Mouse (Mus musculus): ENCODE data around the gene Six1. TPM values are rescaled to one million over a fixed set of nuclear protein-coding genes. Genes with fewer than 3 reads are reported as not detected.

The Six1 gene
- polyA plus RNA-seq, 1 experiment from 2014 or later, result 0.58 TPM

DNA sequence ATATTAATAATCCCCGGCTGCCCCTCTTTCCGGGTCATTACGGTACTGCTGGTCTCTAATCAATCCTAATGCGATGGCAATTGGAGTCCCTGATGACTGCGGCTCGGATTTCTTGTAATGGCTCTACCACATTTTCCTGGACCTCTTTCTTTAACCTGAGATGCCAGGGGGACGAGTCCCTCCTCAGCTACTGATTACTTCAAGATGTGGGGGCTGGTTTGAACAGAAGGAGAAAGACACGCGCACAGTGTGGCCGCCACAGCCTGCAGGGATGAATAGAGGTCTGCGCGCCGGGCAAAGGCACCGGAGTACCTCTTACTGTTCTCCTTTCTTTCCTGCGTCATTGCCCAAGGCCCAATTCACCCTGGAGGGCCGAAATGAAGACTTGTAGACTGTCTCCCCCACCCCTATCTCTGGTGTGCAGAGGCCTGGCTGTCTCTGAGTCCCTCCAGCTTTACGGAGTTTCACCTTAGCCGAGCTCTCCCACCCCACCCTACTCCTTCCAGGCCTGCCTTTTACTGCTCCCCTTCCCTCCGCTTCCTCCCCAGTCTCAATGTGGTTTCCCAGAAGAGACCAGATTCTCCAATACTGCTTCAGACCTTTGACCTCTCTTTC is 1.5 kb downstream of the Six1 start:
- H3K4me1 ChIP-seq (ENCODE audit: control insufficient read depth, insufficient read depth, low read depth, low read length), result no peaks in the 10 kb centered on the region; the same call in 1 of the 2 replicates
- no peaks in the 10 kb centered on the region for H3K9me3 ChIP-seq (ENCODE audit: control insufficient read depth, low read length)
- H3K9ac ChIP-seq (ENCODE audit: low read depth, low read length), result no peak overlapping the region
- ATAC-seq, result no peak
- H3K27me3 ChIP-seq (replicated peaks; ENCODE audit: control insufficient read depth, insufficient read depth, low read length), result peaks cover 72% of the 10 kb centered on the region
- H3K4me3 ChIP-seq (ENCODE audit: low read length), result no peak overlapping the region
- H3K36me3 ChIP-seq (ENCODE audit: control insufficient read depth, insufficient read depth, low read length), result no peaks in the 10 kb centered on the region
- no peak overlapping the region for H3K4me2 ChIP-seq (ENCODE audit: low read length)
- no peak overlapping the region for H3K27ac ChIP-seq (ENCODE audit: low read depth, low read length)
- 3% methylated on average over 19 of the region's 19 CpGs for WGBS

DNA sequence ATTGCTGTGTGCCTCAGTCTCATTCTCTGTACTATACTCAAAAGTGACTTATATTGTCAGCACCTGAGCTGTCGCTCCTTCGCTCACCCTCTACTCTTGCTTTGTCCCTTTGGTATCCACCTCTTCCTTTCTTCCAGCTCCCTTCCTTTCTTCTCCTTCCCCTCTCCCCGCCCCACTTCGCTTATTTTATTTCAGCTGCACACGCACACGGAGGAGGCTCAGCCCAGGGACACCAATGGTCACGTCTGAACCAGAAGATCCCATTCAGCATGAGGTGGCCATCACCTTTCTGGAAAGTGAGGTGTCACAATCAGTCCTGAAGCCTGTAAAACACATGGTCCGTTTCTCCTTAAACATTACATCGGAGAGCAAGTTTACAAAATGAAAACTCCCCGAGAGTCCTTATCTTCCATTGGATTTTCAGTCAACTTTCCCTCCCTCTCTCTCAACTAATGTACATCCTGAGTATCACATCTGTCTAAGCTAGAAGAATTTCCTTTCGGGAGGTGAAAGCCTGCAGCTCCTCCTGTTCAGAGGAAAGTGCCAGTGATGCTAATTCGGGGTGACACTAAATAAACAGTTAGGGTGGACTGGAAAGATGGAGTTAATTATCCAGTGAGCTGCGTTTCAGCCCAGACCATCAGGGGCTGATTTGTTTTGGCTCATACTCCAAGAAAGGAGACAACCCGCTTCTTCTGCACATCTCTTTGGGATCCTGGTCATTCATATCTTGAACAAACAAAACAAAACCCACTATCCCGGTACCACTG is 2.7 kb downstream of the Six1 start:
- Histone ChIP-seq H3K27me3 (replicated peaks; ENCODE audit: control insufficient read depth, insufficient read depth, low read length) (peaks cover 74% of the 10 kb centered on the region), H3K9ac (ENCODE audit: low read depth, low read length) (no peak overlapping the region), H3K9me3 (ENCODE audit: control insufficient read depth, low read length) (no peaks in the 10 kb centered on the region), H3K36me3 (ENCODE audit: control insufficient read depth, insufficient read depth, low read length) (no peaks in the 10 kb centered on the region), H3K4me3 (ENCODE audit: low read length) (no peak overlapping the region), H3K27ac (ENCODE audit: low read depth, low read length) (no peak overlapping the region), H3K4me1 (ENCODE audit: control insufficient read depth, insufficient read depth, low read depth, low read length) (peaks cover 4% of the 10 kb centered on the region; the same call in 1 of the 2 replicates), H3K4me2 (ENCODE audit: low read length) (no peak overlapping the region)
- 2% methylated on average over 15 of the region's 15 CpGs for WGBS
- no peak for ATAC-seq

GRCm38 (mm10) chr12:73050305-73050704 is 3.4 kb downstream of the Six1 start:
- peaks cover 6% of the 10 kb centered on the region; the same call in 1 of the 2 replicates for H3K4me1 ChIP-seq (ENCODE audit: control insufficient read depth, insufficient read depth, low read depth, low read length)
- no peak overlapping the region for H3K4me2 ChIP-seq (ENCODE audit: low read length)
- no peak overlapping the region for H3K4me3 ChIP-seq (ENCODE audit: low read length)
- no peak overlapping the region for H3K27ac ChIP-seq (ENCODE audit: low read depth, low read length)
- no peaks in the 10 kb centered on the region for H3K36me3 ChIP-seq (ENCODE audit: control insufficient read depth, insufficient read depth, low read length)
- WGBS, result 1% methylated on average over 13 of the region's 13 CpGs
- no peak for ATAC-seq
- H3K27me3 ChIP-seq (replicated peaks; ENCODE audit: control insufficient read depth, insufficient read depth, low read length), result peaks cover 74% of the 10 kb centered on the region
- no peak overlapping the region for H3K9ac ChIP-seq (ENCODE audit: low read depth, low read length)
- H3K9me3 ChIP-seq (ENCODE audit: control insufficient read depth, low read length), result no peaks in the 10 kb centered on the region

DNA sequence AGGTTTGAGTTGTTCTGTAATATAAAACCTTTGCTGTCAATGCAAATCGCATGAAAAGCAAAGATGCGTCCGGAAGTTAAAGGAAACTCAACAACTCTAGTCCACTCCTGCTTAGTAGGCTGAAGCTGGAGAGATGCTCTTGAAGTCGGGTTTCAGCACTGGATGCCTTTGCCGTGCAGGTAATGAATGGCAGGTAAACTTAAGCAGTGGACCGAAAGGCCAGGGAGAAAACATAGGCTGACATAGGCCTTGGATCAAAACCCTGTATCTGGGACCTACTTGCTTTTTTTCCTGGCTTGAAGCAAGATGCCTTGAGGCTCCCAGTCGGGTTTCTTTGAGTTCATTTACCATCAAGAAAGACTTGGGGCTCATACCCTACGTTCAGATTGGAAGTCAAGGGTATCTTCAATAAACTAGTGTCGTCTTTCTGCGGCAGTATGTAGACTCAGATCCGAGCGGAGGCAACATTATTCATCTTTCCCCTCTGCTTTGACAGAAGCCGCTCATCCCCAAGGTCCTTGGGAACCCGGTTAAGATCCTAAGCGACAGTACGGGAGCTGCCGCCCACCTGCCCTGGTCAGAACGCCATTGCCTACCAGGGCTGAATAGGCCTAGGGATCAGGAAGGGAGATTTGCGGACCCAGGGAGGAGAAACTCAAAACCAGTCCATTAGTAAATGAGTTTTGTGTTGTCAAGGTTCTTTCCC is 4.0 kb downstream of the Six1 start:
- ATAC-seq, result no peak
- Histone ChIP-seq H3K9ac (ENCODE audit: low read depth, low read length) (no peak overlapping the region), H3K4me1 (ENCODE audit: control insufficient read depth, insufficient read depth, low read depth, low read length) (peaks cover 7% of the 10 kb centered on the region), H3K27me3 (replicated peaks; ENCODE audit: control insufficient read depth, insufficient read depth, low read length) (peaks cover 75% of the 10 kb centered on the region), H3K9me3 (ENCODE audit: control insufficient read depth, low read length) (no peaks in the 10 kb centered on the region), H3K36me3 (ENCODE audit: control insufficient read depth, insufficient read depth, low read length) (no peaks in the 10 kb centered on the region), H3K4me2 (ENCODE audit: low read length) (no peak overlapping the region), H3K27ac (ENCODE audit: low read depth, low read length) (no peak overlapping the region), H3K4me3 (ENCODE audit: low read length) (no peak overlapping the region)
- 8% methylated on average over 19 of the region's 19 CpGs for WGBS

- Histone ChIP-seq H3K4me3 (ENCODE audit: low read length) (no peak overlapping the region), H3K27ac (ENCODE audit: low read depth, low read length) (no peak overlapping the region), H3K4me2 (ENCODE audit: low read length) (no peak overlapping the region), H3K27me3 (replicated peaks; ENCODE audit: control insufficient read depth, insufficient read depth, low read length) (peaks cover 75% of the 10 kb centered on the region), H3K36me3 (ENCODE audit: control insufficient read depth, insufficient read depth, low read length) (no peaks in the 10 kb centered on the region), H3K9me3 (ENCODE audit: control insufficient read depth, low read length) (no peaks in the 10 kb centered on the region), H3K4me1 (ENCODE audit: control insufficient read depth, insufficient read depth, low read depth, low read length) (peaks cover 9% of the 10 kb centered on the region), H3K9ac (ENCODE audit: low read depth, low read length) (no peak overlapping the region)
- 3% methylated on average over 3 of the region's 3 CpGs for WGBS
- ATAC-seq, result no peak
Observed at GRCm38 (mm10) chr12:73048537-73048936, 5.2 kb downstream of the Six1 start.

GRCm38 (mm10) chr12:73047576-73047975 is 6.1 kb downstream of the Six1 start:
- no peak overlapping the region for H3K9ac ChIP-seq (ENCODE audit: low read depth, low read length)
- WGBS, result 8% methylated on average over 2 of the region's 2 CpGs
- H3K4me3 ChIP-seq (ENCODE audit: low read length), result no peak overlapping the region
- H3K4me2 ChIP-seq (ENCODE audit: low read length), result no peak overlapping the region
- H3K9me3 ChIP-seq (ENCODE audit: control insufficient read depth, low read length), result no peaks in the 10 kb centered on the region
- peaks cover 78% of the 10 kb centered on the region for H3K27me3 ChIP-seq (replicated peaks; ENCODE audit: control insufficient read depth, insufficient read depth, low read length)
- ATAC-seq, result no peak
- H3K4me1 ChIP-seq (ENCODE audit: control insufficient read depth, insufficient read depth, low read depth, low read length), result peaks cover 9% of the 10 kb centered on the region
- no peak overlapping the region for H3K27ac ChIP-seq (ENCODE audit: low read depth, low read length)
- no peaks in the 10 kb centered on the region for H3K36me3 ChIP-seq (ENCODE audit: control insufficient read depth, insufficient read depth, low read length)

GRCm38 (mm10) chr12:73046607-73047180 is 7.0 kb downstream of the Six1 start:
- Histone ChIP-seq H3K27ac (ENCODE audit: low read depth, low read length) (no peak overlapping the region), H3K9ac (ENCODE audit: low read depth, low read length) (no peak overlapping the region), H3K4me2 (ENCODE audit: low read length) (peak overlapping the region; percentile 53), H3K36me3 (ENCODE audit: control insufficient read depth, insufficient read depth, low read length) (no peaks in the 10 kb centered on the region), H3K9me3 (ENCODE audit: control insufficient read depth, low read length) (no peaks in the 10 kb centered on the region), H3K27me3 (replicated peaks; ENCODE audit: control insufficient read depth, insufficient read depth, low read length) (peaks cover 80% of the 10 kb centered on the region), H3K4me1 (ENCODE audit: control insufficient read depth, insufficient read depth, low read depth, low read length) (peaks cover 9% of the 10 kb centered on the region), H3K4me3 (ENCODE audit: low read length) (peak overlapping the region; percentile 38)
- ATAC-seq, result peak; percentile 68
- under 1% methylated on average over 38 of the region's 38 CpGs for WGBS

DNA sequence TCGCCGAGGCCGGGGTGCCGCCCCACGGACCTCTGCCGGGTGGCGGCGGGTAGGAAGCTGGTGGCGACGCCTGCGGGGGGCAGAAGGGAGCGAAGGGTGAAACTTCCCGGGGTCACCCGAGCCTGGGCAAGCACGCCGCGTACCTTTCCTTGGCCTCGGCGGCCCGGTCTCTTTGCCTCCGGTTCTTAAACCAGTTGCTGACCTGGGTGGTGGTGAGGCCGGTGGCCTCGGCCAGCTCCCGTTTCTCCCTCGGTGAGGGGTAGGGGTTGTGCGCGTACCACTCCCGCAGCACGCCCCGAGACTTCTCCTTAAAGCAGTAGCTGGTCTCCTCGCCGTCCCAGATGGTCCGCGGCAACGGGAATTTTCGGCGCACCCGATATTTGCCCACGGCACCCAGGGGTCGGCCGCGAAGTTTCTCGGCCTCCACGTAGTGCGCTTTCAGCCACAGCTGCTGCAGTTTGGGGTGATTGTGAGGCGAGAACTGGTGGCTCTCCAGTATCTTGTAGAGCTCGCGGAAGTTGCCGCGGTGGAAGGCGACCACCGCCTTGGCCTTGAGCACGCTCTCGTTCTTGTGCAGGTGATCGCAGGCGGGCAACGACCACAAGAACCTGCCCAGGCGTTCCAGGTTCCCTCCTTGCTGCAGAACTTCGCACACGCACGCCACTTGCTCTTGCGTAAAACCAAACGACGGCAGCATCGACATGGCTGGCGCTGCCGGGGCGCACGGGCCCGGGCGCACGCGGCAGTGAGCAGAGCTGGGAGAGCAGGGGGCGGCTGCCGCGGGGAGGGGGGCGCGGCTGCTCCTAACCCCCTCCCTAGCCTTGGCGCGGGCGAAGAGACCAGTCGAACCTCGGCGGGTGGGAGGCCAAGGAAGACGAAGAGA is 7.7 kb downstream of the Six1 start:
- Histone ChIP-seq H3K4me2 (ENCODE audit: low read length) (peak overlapping the region; percentile 53), H3K9ac (ENCODE audit: low read depth, low read length) (no peak overlapping the region), H3K4me3 (ENCODE audit: low read length) (peak overlapping the region; percentile 38), H3K36me3 (ENCODE audit: control insufficient read depth, insufficient read depth, low read length) (no peaks in the 10 kb centered on the region), H3K27ac (ENCODE audit: low read depth, low read length) (no peak overlapping the region), H3K9me3 (ENCODE audit: control insufficient read depth, low read length) (no peaks in the 10 kb centered on the region), H3K27me3 (replicated peaks; ENCODE audit: control insufficient read depth, insufficient read depth, low read length) (peaks cover 80% of the 10 kb centered on the region), H3K4me1 (ENCODE audit: control insufficient read depth, insufficient read depth, low read depth, low read length) (peaks cover 9% of the 10 kb centered on the region)
- ATAC-seq, result 0 out of 2 replicates have a peak, but pooled peaks have one; percentile 25
- WGBS, result under 1% methylated on average over 83 of the region's 85 CpGs
